Comparison of ENCODE assay signal across 9 mouse cellular contexts in the genomic region with DNA sequence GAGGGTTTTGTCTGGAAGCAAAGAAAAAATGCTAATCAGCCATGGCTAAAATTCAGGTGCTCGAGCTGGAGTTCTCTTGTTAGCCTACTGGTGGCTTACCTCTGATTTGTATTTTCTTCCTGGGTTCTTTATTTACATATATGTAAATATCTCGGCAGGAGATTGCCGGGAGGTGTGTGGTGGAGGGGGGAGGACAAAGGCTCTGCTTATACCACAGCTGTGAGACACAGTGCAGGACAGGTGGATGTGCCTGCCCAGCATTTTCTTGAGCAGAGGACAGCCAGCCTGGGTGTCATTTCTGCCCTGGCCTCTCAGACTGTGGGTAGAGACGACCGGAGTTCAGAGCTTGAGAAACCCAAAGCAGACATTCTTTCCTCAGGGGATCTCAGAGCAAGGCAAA. TPM values are rescaled to one million over a fixed set of nuclear protein-coding genes. Genes with fewer than 3 reads are reported as not detected.
DNase-seq lines count a peak whose midpoint lies in the region; ATAC-seq and TF ChIP-seq lines count a peak whose summit lies in the region.
"Had no signal": no experiment of that assay in that cellular context is flagged by ENCODE, and none has a peak within 500 bp of the region (broad histone marks: within the 10 kb centered on the region; RNA-seq: fewer than 3 reads in every experiment).

No protein-coding gene starts in this region.

- no peak for DNase-seq in heart, postnatal 0 days (ENCODE audit: low spot score)
- DNase-seq in heart, postnatal 36 days: no peak
- no peak for DNase-seq in neural tube, embryonic 10.5 days (ENCODE audit: extremely low spot score, low spot score)
- no peak for DNase-seq in layer of hippocampus, adult 8-10 months (ENCODE audit: low spot score in 2 of 2)
- no peak for DNase-seq in layer of hippocampus, postnatal 10 days (ENCODE audit: low spot score in 2 of 2)
- DNase-seq in thymus, postnatal 14 days: no peak

- WGBS in heart, postnatal 0 days: 52% methylated on average over 5 of the region's 5 CpGs
- WGBS in neural tube, embryonic 13.5 days: 18% methylated on average over 5 of the region's 5 CpGs
- WGBS in hindbrain, embryonic 13.5 days: 10% methylated on average over 5 of the region's 5 CpGs

- ATAC-seq in heart, postnatal 0 days (ENCODE audit: insufficient read depth, low read depth): no peak
- peak; percentile 59; the same call in 1 of the 2 replicates for ATAC-seq in neural tube, embryonic 13.5 days (ENCODE audit: low read depth)
- 0 out of 2 replicates have a peak, but pooled peaks have one; percentile 43 for ATAC-seq in hindbrain, embryonic 13.5 days (ENCODE audit: low FRiP score)

- no peaks in the 10 kb centered on the region for H3K9me3 ChIP-seq in heart, postnatal 0 days (replicated peaks; ENCODE audit: control insufficient read depth, low read length)
- H3K9me3 ChIP-seq in neural tube, embryonic 13.5 days: no peaks in the 10 kb centered on the region
- no peaks in the 10 kb centered on the region for H3K9me3 ChIP-seq in hindbrain, embryonic 13.5 days
- H3K9me3 ChIP-seq: megakaryocyte, embryonic 14.5 days had no signal

- no peak; the same call in 1 of the 2 replicates for TF ChIP-seq EP300 in heart, postnatal 0 days (IDR thresholded peaks at IDR 0.05; ENCODE audit: low read depth)

- TF ChIP-seq CTCF in heart, postnatal 0 days (IDR thresholded peaks at IDR 0.05; ENCODE audit: low read depth): no peak

- no peak overlapping the region for H3K4me3 ChIP-seq in heart, postnatal 0 days (ENCODE audit: low read depth, low read length)
- no peak overlapping the region for H3K4me3 ChIP-seq in neural tube, embryonic 13.5 days
- H3K4me3 ChIP-seq in hindbrain, embryonic 13.5 days: no peak overlapping the region
- H3K4me3 ChIP-seq: megakaryocyte, embryonic 14.5 days had no signal

- H3K27ac ChIP-seq in heart, postnatal 0 days (ENCODE audit: low read depth): peak overlapping the region; percentile 60
- H3K27ac ChIP-seq in neural tube, embryonic 13.5 days (replicated peaks): peak overlapping the region; percentile 57; the same call in 1 of the 2 replicates
- H3K27ac ChIP-seq in hindbrain, embryonic 13.5 days: 0 out of 2 replicates have a peak overlapping the region, but pooled peaks have one; percentile 52

- intact Hi-C loops in heart, postnatal 36 days (cut with DNase I): loop anchor here (2.0 kb wide), 1 partner anchor 35 kb away; no protein-coding TSS in a partner anchor

- no peak overlapping the region for H3K4me2 ChIP-seq in heart, postnatal 0 days (ENCODE audit: low read depth, low read length)
- no peak overlapping the region for H3K4me2 ChIP-seq in neural tube, embryonic 13.5 days
- no peak overlapping the region for H3K4me2 ChIP-seq in hindbrain, embryonic 13.5 days

- H3K9ac ChIP-seq in heart, postnatal 0 days (replicated peaks; ENCODE audit: low read depth, low read length): no peak overlapping the region
- H3K9ac ChIP-seq in neural tube, embryonic 13.5 days: no peak overlapping the region
- peak overlapping the region; percentile 43; the same call in 1 of the 2 replicates for H3K9ac ChIP-seq in hindbrain, embryonic 13.5 days

- H3K27me3 ChIP-seq in heart, postnatal 0 days (ENCODE audit: control insufficient read depth, insufficient read depth, low read length): no peaks in the 10 kb centered on the region
- H3K27me3 ChIP-seq in neural tube, embryonic 13.5 days: no peaks in the 10 kb centered on the region
- no peaks in the 10 kb centered on the region for H3K27me3 ChIP-seq in hindbrain, embryonic 13.5 days
- H3K27me3 ChIP-seq: megakaryocyte, embryonic 14.5 days had no signal

- H3K4me1 ChIP-seq in heart, postnatal 0 days (ENCODE audit: control insufficient read depth, insufficient read depth): peaks cover 46% of the 10 kb centered on the region
- H3K4me1 ChIP-seq in neural tube, embryonic 13.5 days (replicated peaks): peaks cover 52% of the 10 kb centered on the region
- peaks cover 48% of the 10 kb centered on the region for H3K4me1 ChIP-seq in hindbrain, embryonic 13.5 days (replicated peaks)

- no peaks in the 10 kb centered on the region for H3K36me3 ChIP-seq in heart, postnatal 0 days (replicated peaks; ENCODE audit: control insufficient read depth, insufficient read depth, low read length)
- no peaks in the 10 kb centered on the region for H3K36me3 ChIP-seq in neural tube, embryonic 13.5 days
- H3K36me3 ChIP-seq in hindbrain, embryonic 13.5 days: no peaks in the 10 kb centered on the region

RNA-seq across cellular contexts. Expression of a gene that starts 7.5 kb away (rescaled TPM):
- 132 and 175 TPM in 2 replicates for total RNA-seq in heart, postnatal 0 days (2014; rRNA removed; ENCODE audit: low replicate concordance)
- 9.6 and 9.8 TPM in 2 replicates for polyA plus RNA-seq in heart, postnatal 0 days (2015; fragmentation: Nextera tagmentation; extraction: Ambion mirVana)
- 10 to 100 TPM; 64.3 to 71.2 TPM for total RNA-seq in heart, postnatal 36 days (2021)
- 8.6 and 9.7 TPM in 2 replicates for polyA plus RNA-seq in neural tube, embryonic 13.5 days (2015; fragmentation: Nextera tagmentation; extraction: Ambion mirVana)
- 9.0 TPM in 2 replicates for polyA plus RNA-seq in hindbrain, embryonic 13.5 days (2015; fragmentation: Nextera tagmentation; extraction: Ambion mirVana)
- 10 to 100 TPM; 53.5 to 58.0 (median 56.2) TPM for total RNA-seq in layer of hippocampus, adult 8-10 months (2022)
- total RNA-seq in layer of hippocampus, postnatal 10 days (2021): 10 to 100 TPM; 57.0 to 63.1 TPM
